Comparison of ENCODE assay signal across 9 mouse cellular contexts in the genomic region with DNA sequence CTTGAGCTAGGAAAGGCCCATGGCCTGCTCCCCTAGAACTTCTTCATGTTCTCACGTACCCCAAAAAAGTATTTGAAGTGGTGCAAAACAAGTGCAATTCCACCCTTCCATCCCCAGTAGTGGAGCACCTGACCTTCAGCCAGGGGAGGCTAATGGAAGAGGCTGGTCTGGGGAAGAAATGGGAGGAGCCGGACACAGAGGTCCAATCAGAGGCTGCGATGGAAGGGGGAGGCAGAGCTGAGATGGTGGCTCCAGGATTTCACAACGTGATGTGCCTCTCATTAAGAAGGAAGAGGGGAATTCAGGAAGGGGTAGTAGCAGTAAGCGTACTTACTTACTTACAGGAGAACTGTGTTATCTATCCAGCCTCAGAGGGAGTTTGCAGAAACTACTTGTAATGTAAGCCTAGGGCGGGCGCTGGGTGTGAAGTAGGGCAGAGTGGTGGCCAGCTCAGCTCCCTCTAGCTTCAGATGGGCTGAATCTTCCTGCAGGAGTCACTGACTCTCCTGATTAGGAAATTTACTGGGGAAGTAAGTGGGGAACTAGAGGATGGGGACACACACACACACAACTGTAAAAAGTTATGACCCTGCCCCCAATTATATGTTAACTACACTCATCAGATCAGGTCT.
DNase-seq lines count a peak whose midpoint lies in the region; ATAC-seq and TF ChIP-seq lines count a peak whose summit lies in the region.
"Had no signal": no experiment of that assay in that cellular context is flagged by ENCODE, and none has a peak within 500 bp of the region (broad histone marks: within the 10 kb centered on the region; RNA-seq: fewer than 3 reads in every experiment).

No protein-coding gene starts in this region.

- intact Hi-C loops in heart, adult 2 months (cut with DNase I) = no loop called here

- no peaks in the 10 kb centered on the region for H3K4me1 ChIP-seq in heart, embryonic 11.5 days (ENCODE audit: control insufficient read depth, insufficient read depth, low read length)
- H3K4me1 ChIP-seq in heart, adult 2 months (ENCODE audit: control insufficient read depth, insufficient read depth, low read length) = no peaks in the 10 kb centered on the region
- no peaks in the 10 kb centered on the region for H3K4me1 ChIP-seq in lung, postnatal 0 days (ENCODE audit: insufficient read depth, low read depth, low read length)
- H3K4me1 ChIP-seq: megakaryocyte, embryonic 14.5 days had no signal

- H3K4me2 ChIP-seq in heart, embryonic 11.5 days = peak overlapping the region; percentile 45; the same call in 1 of the 2 replicates
- H3K4me2 ChIP-seq in lung, postnatal 0 days (replicated peaks; ENCODE audit: low read depth, low read length) = no peak overlapping the region

- WGBS in heart, embryonic 11.5 days (ENCODE audit: insufficient replicate concordance) = 8% methylated on average over 7 of the region's 7 CpGs
- WGBS in heart, adult 2 months = 26% methylated on average over 7 of the region's 7 CpGs
- WGBS in lung, postnatal 0 days = 10% methylated on average over 7 of the region's 7 CpGs

- no peak for ATAC-seq in heart, embryonic 11.5 days (replicated peaks; ENCODE audit: insufficient number of reproducible peaks, low FRiP score, low TSS enrichment)
- ATAC-seq in lung, postnatal 0 days = peak; percentile 85
- no peak for ATAC-seq in CD4-positive, CD25-positive, alpha-beta regulatory T cell, adult 4 months

- DNase-seq in heart, adult 2 months = no peak
- peak; percentile 16 for DNase-seq in adrenal gland, postnatal 25 days
- peak; percentile 4 for DNase-seq in kidney, adult 18-20 months
- peak; percentile 72 for DNase-seq in lung, postnatal 0 days (ENCODE audit: low spot score)
- no peak for DNase-seq in frontal cortex, postnatal 10 days (ENCODE audit: low spot score in 2 of 2)
- no peak for DNase-seq in cerebellum, postnatal 10 days

- H3K27ac ChIP-seq in heart, embryonic 11.5 days (ENCODE audit: low read depth, low read length) = no peak overlapping the region
- no peak overlapping the region for H3K27ac ChIP-seq in heart, adult 2 months
- no peak overlapping the region for H3K27ac ChIP-seq in lung, postnatal 0 days (ENCODE audit: low read length)

- TF ChIP-seq EP300 in heart, adult 2 months (IDR thresholded peaks at IDR 0.05; ENCODE audit: insufficient read depth, low read depth, low read length) = no peak
- TF ChIP-seq EP300 in lung, postnatal 0 days (IDR thresholded peaks at IDR 0.05) = no peak

- no peaks in the 10 kb centered on the region for H3K79me2 ChIP-seq in heart, adult 2 months (replicated peaks; ENCODE audit: control insufficient read depth, insufficient read depth, low read length)

- H3K9ac ChIP-seq in heart, embryonic 11.5 days (ENCODE audit: low read depth, low read length) = no peak overlapping the region
- no peak overlapping the region for H3K9ac ChIP-seq in heart, adult 2 months (ENCODE audit: low read depth, low read length)
- no peak overlapping the region for H3K9ac ChIP-seq in lung, postnatal 0 days (replicated peaks; ENCODE audit: low read depth)

- no peak for TF ChIP-seq POLR2A in heart, adult 2 months (IDR thresholded peaks at IDR 0.05; ENCODE audit: insufficient read depth, low read depth, low read length)

- no peak for TF ChIP-seq CTCF in heart, adult 2 months (IDR thresholded peaks at IDR 0.05)
- TF ChIP-seq CTCF in lung, postnatal 0 days (IDR thresholded peaks at IDR 0.05) = peak; percentile 12; the same call in 1 of the 2 replicates

- no peaks in the 10 kb centered on the region for H3K36me3 ChIP-seq in heart, embryonic 11.5 days (ENCODE audit: control insufficient read depth, insufficient read depth, low read length)
- H3K36me3 ChIP-seq in heart, adult 2 months (ENCODE audit: control insufficient read depth, insufficient read depth, low read length) = no peaks in the 10 kb centered on the region
- H3K36me3 ChIP-seq in lung, postnatal 0 days (ENCODE audit: insufficient read depth, low read length) = no peaks in the 10 kb centered on the region

- H3K4me3 ChIP-seq in heart, embryonic 11.5 days (ENCODE audit: low read depth, low read length) = no peak overlapping the region
- no peak overlapping the region for H3K4me3 ChIP-seq in heart, adult 2 months
- no peak overlapping the region for H3K4me3 ChIP-seq in lung, postnatal 0 days (ENCODE audit: low read depth, low read length)
- H3K4me3 ChIP-seq: megakaryocyte, embryonic 14.5 days had no signal

- H3K27me3 ChIP-seq in heart, embryonic 11.5 days (ENCODE audit: control insufficient read depth, insufficient read depth, low read length) = peaks cover 14% of the 10 kb centered on the region
- no peaks in the 10 kb centered on the region; the same call in 1 of the 2 replicates for H3K27me3 ChIP-seq in heart, adult 2 months (ENCODE audit: control insufficient read depth, insufficient read depth, low read length)
- 0 out of 2 replicates have a peak, but pooled peaks cover 3% of the 10 kb centered on the region for H3K27me3 ChIP-seq in lung, postnatal 0 days (replicated peaks; ENCODE audit: insufficient read depth, low read length)

- no peaks in the 10 kb centered on the region for H3K9me3 ChIP-seq in heart, embryonic 11.5 days (replicated peaks; ENCODE audit: control insufficient read depth, low read length)
- no peaks in the 10 kb centered on the region for H3K9me3 ChIP-seq in lung, postnatal 0 days (ENCODE audit: low read length)
- H3K9me3 ChIP-seq: megakaryocyte, embryonic 14.5 days had no signal

Comparison
In these comparisons a context has a peak if more than half of its experiments do, and no peak if none do; other contexts are left out.
1. DNase-seq: peak in adrenal gland, postnatal 25 days (single experiment), kidney, adult 18-20 months (single experiment) and lung, postnatal 0 days (single experiment); none in heart, adult 2 months (0 of 2), frontal cortex, postnatal 10 days (0 of 2) and cerebellum, postnatal 10 days (0 of 2).